Mouse (Mus musculus) hindbrain, embryonic 14.5 days (tissue): Measurements from ENCODE around the gene Tmem217. TPM values are rescaled to one million over a fixed set of nuclear protein-coding genes. Genes with fewer than 3 reads are reported as not detected.
A peak's percentile ranks its signal among the peaks of the same experiment; 100 is the strongest.

Experiments
- ATAC-seq: fragments of 200-750 bp; cut with Nextera tagmentation; 2 replicates; pipeline ENCODE4 v1.8.0; 2017; ENCODE audit warnings: moderate number of reproducible peaks, mild to moderate bottlenecking, moderate TSS enrichment, moderate library complexity; ENCODE audit not compliant: low FRiP score
- DNase-seq: peaks from one replicate; pipeline ENCODE4 v3.0.0-alpha.2; 2015; ENCODE audit warnings: low spot score
- H3K27ac ChIP-seq: fragments of 300-500 bp; sonication (generic); 2 replicates; pipeline ENCODE4 v1.5.1; 2014; ENCODE audit warnings: mild to moderate bottlenecking, moderate library complexity
- H3K27me3 ChIP-seq: fragments of 300-500 bp; sonication (generic); 2 replicates; pipeline ENCODE4 v1.6.1; 2014; ENCODE audit warnings: mild to moderate bottlenecking, low read length, mixed read lengths; ENCODE audit not compliant: control insufficient read depth, insufficient read depth
- H3K36me3 ChIP-seq: fragments of 300-500 bp; sonication (generic); replicated peaks from 2 replicates; pipeline ENCODE4 v1.6.1; 2014; ENCODE audit not compliant: control insufficient read depth, insufficient read depth
- H3K4me1 ChIP-seq: fragments of 300-500 bp; sonication (generic); replicated peaks from 2 replicates; pipeline ENCODE4 v1.6.1; 2014; ENCODE audit warnings: antibody characterized with exemption, low read length, mixed read lengths; ENCODE audit not compliant: control insufficient read depth, insufficient read depth
- H3K4me2 ChIP-seq: fragments of 300-500 bp; sonication (generic); replicated peaks from 2 replicates; pipeline ENCODE4 v1.6.1; 2014; ENCODE audit warnings: mild to moderate bottlenecking, moderate library complexity
- H3K4me3 ChIP-seq: fragments of 300-500 bp; sonication (generic); replicated peaks from 2 replicates; pipeline ENCODE4 v1.5.1; 2014; ENCODE audit warnings: mild to moderate bottlenecking, low read length
- H3K9ac ChIP-seq: fragments of 300-500 bp; sonication (generic); 2 replicates; pipeline ENCODE4 v1.6.1; 2014
- H3K9me3 ChIP-seq: fragments of 300-500 bp; sonication (generic); 2 replicates; pipeline ENCODE4 v1.6.1; 2016; ENCODE audit warnings: low read length; ENCODE audit not compliant: control insufficient read depth
- WGBS: fragments of 180-500 bp; shearing (Covaris S2); extraction: QIAGEN DNeasy Blood & Tissue Kit; methylation state at CpG from one replicate; pipeline ENCODE4 v1.1.7; 2014; 5-methylcytosine and 5-hydroxymethylcytosine counted together
- polyA plus RNA-seq: library from polyadenylated mRNA; unstranded; fragments of >200 nt; fragmentation: Nextera tagmentation; extraction: Ambion mirVana; gene quantifications from 2 replicates; pipeline ENCODE4 v1.2.1, GENCODE M21; 2014

Tmem217 gene
- polyA plus RNA-seq, 1 experiment from 2014 or later: 0.50 TPM

GRCm38 (mm10) chr17:29493461-29493980 is 58.7 kb downstream of the Tmem217 start:
- H3K4me3 ChIP-seq: no peak overlapping the region
- H3K4me2 ChIP-seq: peak overlapping the region; percentile 96
- no peak overlapping the region for H3K27ac ChIP-seq

GRCm38 (mm10) chr17:29492269-29493191 is 59.7 kb downstream of the Tmem217 start:
- no peaks in the 10 kb centered on the region for H3K9me3 ChIP-seq
- peaks cover 12% of the 10 kb centered on the region for H3K36me3 ChIP-seq
- H3K4me2 ChIP-seq: peak overlapping the region; percentile 96
- 1% methylated on average over 22 of the region's 22 CpGs for WGBS
- no peak for ATAC-seq
- peak; percentile 63 for DNase-seq
- H3K9ac ChIP-seq: peak overlapping the region; percentile 76
- H3K4me1 ChIP-seq: peaks cover 17% of the 10 kb centered on the region
- H3K27ac ChIP-seq: peak overlapping the region; percentile 88
- H3K4me3 ChIP-seq: peak overlapping the region; percentile 82
- no peaks in the 10 kb centered on the region for H3K27me3 ChIP-seq

More at GRCm38 (mm10) chr17:29493461-29493980, 58.7 kb downstream of the Tmem217 start:
- Histone ChIP-seq H3K36me3 (peaks cover 12% of the 10 kb centered on the region), H3K9ac (no peak overlapping the region), H3K4me1 (peaks cover 17% of the 10 kb centered on the region), H3K9me3 (no peaks in the 10 kb centered on the region), H3K27me3 (no peaks in the 10 kb centered on the region)
- DNase-seq (no peak), ATAC-seq (no peak)
- 76% methylated on average over 11 of the region's 11 CpGs for WGBS

- Histone ChIP-seq H3K36me3 (peaks cover 12% of the 10 kb centered on the region), H3K27ac (peak overlapping the region; percentile 88), H3K4me3 (peak overlapping the region; percentile 82), H3K27me3 (no peaks in the 10 kb centered on the region), H3K9me3 (no peaks in the 10 kb centered on the region), H3K9ac (peak overlapping the region; percentile 76), H3K4me2 (peak overlapping the region; percentile 96), H3K4me1 (peaks cover 17% of the 10 kb centered on the region)
- under 1% methylated on average over 48 of the region's 48 CpGs for WGBS
- ATAC-seq: no peak
- DNase-seq: peak; percentile 36
Observed at GRCm38 (mm10) chr17:29491591-29492268, 60.5 kb downstream of the Tmem217 start.

GRCm38 (mm10) chr17:29490713-29491581 is 61.2 kb downstream of the Tmem217 start, which contains the start of gene Pim1:
Gene Pim1 (plus strand): TSS chr17:29490753.
- WGBS: under 1% methylated on average over 83 of the region's 99 CpGs
- peak within 1 kb of the TSS; percentile 94 for H3K27ac ChIP-seq
- no peak for DNase-seq
- peak within 1 kb of the TSS; percentile 82 for H3K4me3 ChIP-seq
- peak within 1 kb of the TSS; percentile 96 for H3K4me2 ChIP-seq
- no peaks in the 10 kb centered on the region for H3K27me3 ChIP-seq
- no peaks in the 10 kb centered on the region for H3K9me3 ChIP-seq
- peak; percentile 27 for ATAC-seq
- peaks cover 12% of the 10 kb centered on the region for H3K36me3 ChIP-seq
- peak within 1 kb of the TSS; percentile 76 for H3K9ac ChIP-seq
- H3K4me1 ChIP-seq: peaks cover 17% of the 10 kb centered on the region

- peak overlapping the region; percentile 96 for H3K4me2 ChIP-seq
- ATAC-seq: peak; percentile 94
- peak; percentile 99 for DNase-seq
- H3K4me3 ChIP-seq: peak overlapping the region; percentile 82
- peaks cover 12% of the 10 kb centered on the region for H3K36me3 ChIP-seq
- peaks cover 17% of the 10 kb centered on the region for H3K4me1 ChIP-seq
- H3K27ac ChIP-seq: peak overlapping the region; percentile 94
- H3K9ac ChIP-seq: peak overlapping the region; percentile 76
- H3K27me3 ChIP-seq: no peaks in the 10 kb centered on the region
- H3K9me3 ChIP-seq: no peaks in the 10 kb centered on the region
- WGBS: under 1% methylated on average over 49 of the region's 68 CpGs
Observed at GRCm38 (mm10) chr17:29489971-29490712, 62.0 kb downstream of the Tmem217 start.

GRCm38 (mm10) chr17:29488978-29489970 is 62.9 kb downstream of the Tmem217 start:
- Histone ChIP-seq H3K9me3 (no peaks in the 10 kb centered on the region), H3K9ac (peak overlapping the region; percentile 76), H3K36me3 (peaks cover 6% of the 10 kb centered on the region), H3K4me1 (peaks cover 17% of the 10 kb centered on the region), H3K4me3 (peak overlapping the region; percentile 82), H3K4me2 (peak overlapping the region; percentile 67), H3K27ac (peak overlapping the region; percentile 94), H3K27me3 (no peaks in the 10 kb centered on the region)
- ATAC-seq (no peak), DNase-seq (peak; percentile 68)
- 5% methylated on average over 30 of the region's 30 CpGs for WGBS

GRCm38 (mm10) chr17:29488257-29488977 is 63.8 kb downstream of the Tmem217 start:
- no peak overlapping the region for H3K4me2 ChIP-seq

More at GRCm38 (mm10) chr17:29488257-29488977, 63.8 kb downstream of the Tmem217 start:
- Histone ChIP-seq H3K36me3 (no peaks in the 10 kb centered on the region), H3K9ac (no peak overlapping the region), H3K27ac (no peak overlapping the region), H3K9me3 (no peaks in the 10 kb centered on the region), H3K4me1 (peaks cover 16% of the 10 kb centered on the region), H3K27me3 (no peaks in the 10 kb centered on the region), H3K4me3 (no peak overlapping the region)
- no peak for DNase-seq
- ATAC-seq: no peak
- 71% methylated on average over 8 of the region's 8 CpGs for WGBS
